In the genomic region with DNA sequence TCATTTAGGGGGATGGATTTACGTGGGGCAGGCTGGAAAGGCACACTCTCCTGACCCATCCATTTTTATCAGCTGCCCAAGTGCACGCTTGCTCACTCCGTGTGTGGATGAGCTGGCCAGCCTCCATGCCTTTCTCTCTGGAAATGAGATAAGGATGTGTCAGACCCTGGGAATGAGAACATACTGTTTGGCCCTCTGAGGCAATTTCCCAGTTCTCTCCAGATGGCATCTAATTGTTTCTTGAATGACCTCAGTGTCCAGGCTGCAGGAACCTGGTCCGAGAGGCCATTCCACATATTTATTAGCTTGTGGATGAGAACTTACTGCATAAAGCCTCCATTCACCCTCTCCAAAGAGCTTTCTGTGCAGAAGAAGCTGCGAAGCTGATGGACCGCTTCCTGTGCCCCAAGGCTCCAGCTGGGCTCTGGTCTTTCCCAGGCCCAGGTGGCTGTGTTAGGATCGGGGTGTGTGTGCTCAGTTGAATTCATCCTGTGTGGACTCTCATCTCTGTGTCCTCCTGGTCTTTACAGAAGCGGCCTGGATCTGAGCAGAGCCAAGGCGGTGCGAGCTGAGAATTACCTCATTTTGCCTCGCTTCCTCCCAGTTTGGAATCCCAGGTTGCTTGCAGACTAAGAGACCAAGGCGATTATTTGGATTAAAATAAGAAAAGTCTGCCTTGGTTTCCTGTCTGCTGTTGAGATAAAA, we compare ENCODE assay signal across 11 mouse cellular contexts.
DNase-seq lines count a peak whose midpoint lies in the region; ATAC-seq and TF ChIP-seq lines count a peak whose summit lies in the region.
"Had no signal": no experiment of that assay in that cellular context is flagged by ENCODE, and none has a peak within 500 bp of the region (broad histone marks: within the 10 kb centered on the region; RNA-seq: fewer than 3 reads in every experiment).

No protein-coding gene starts in this region.

- H3K36me3 ChIP-seq in hindbrain, embryonic 13.5 days: no peaks in the 10 kb centered on the region
- H3K36me3 ChIP-seq in hindbrain, embryonic 14.5 days (replicated peaks; ENCODE audit: control insufficient read depth, insufficient read depth): no peaks in the 10 kb centered on the region
- no peaks in the 10 kb centered on the region for H3K36me3 ChIP-seq in neural tube, embryonic 14.5 days (ENCODE audit: control insufficient read depth, insufficient read depth, low read length)
- H3K36me3 ChIP-seq: embryonic facial prominence, embryonic 15.5 days; liver, embryonic 12.5 days had no signal

- H3K4me1 ChIP-seq in hindbrain, embryonic 13.5 days (replicated peaks): peaks cover 26% of the 10 kb centered on the region
- peaks cover 15% of the 10 kb centered on the region for H3K4me1 ChIP-seq in hindbrain, embryonic 14.5 days (replicated peaks; ENCODE audit: control insufficient read depth, insufficient read depth, low read length)
- peaks cover 15% of the 10 kb centered on the region for H3K4me1 ChIP-seq in cortical plate, adult 2 months (ENCODE audit: control insufficient read depth, insufficient read depth, low read length)
- peaks cover 10% of the 10 kb centered on the region; the same call in 1 of the 2 replicates for H3K4me1 ChIP-seq in neural tube, embryonic 14.5 days (ENCODE audit: control insufficient read depth, insufficient read depth, low read length)

- no peak overlapping the region; the same call in 1 of the 2 replicates for H3K9ac ChIP-seq in hindbrain, embryonic 13.5 days
- H3K9ac ChIP-seq in hindbrain, embryonic 14.5 days: no peak overlapping the region
- H3K9ac ChIP-seq in neural tube, embryonic 14.5 days (replicated peaks; ENCODE audit: low read depth, low read length): no peak overlapping the region
- H3K9ac ChIP-seq: embryonic facial prominence, embryonic 15.5 days; liver, embryonic 12.5 days had no signal

- no peaks in the 10 kb centered on the region for H3K9me3 ChIP-seq in hindbrain, embryonic 13.5 days
- no peaks in the 10 kb centered on the region for H3K9me3 ChIP-seq in hindbrain, embryonic 14.5 days (ENCODE audit: control insufficient read depth, low read length)
- H3K9me3 ChIP-seq in neural tube, embryonic 14.5 days (ENCODE audit: control insufficient read depth, low read length): no peaks in the 10 kb centered on the region
- H3K9me3 ChIP-seq: embryonic facial prominence, embryonic 15.5 days; liver, embryonic 12.5 days had no signal

- no peak for TF ChIP-seq POLR2A in cortical plate, adult 2 months (IDR thresholded peaks at IDR 0.05; ENCODE audit: extremely low read depth, insufficient read depth, low read length)

- H3K27me3 ChIP-seq in hindbrain, embryonic 13.5 days: 0 out of 2 replicates have a peak, but pooled peaks cover 2% of the 10 kb centered on the region
- H3K27me3 ChIP-seq in hindbrain, embryonic 14.5 days (ENCODE audit: control insufficient read depth, insufficient read depth, low read length): no peaks in the 10 kb centered on the region
- H3K27me3 ChIP-seq in neural tube, embryonic 14.5 days (ENCODE audit: control insufficient read depth, insufficient read depth, low read length): no peaks in the 10 kb centered on the region
- H3K27me3 ChIP-seq: embryonic facial prominence, embryonic 15.5 days; liver, embryonic 12.5 days had no signal

- TF ChIP-seq CTCF in cortical plate, adult 2 months (IDR thresholded peaks at IDR 0.05; ENCODE audit: extremely low read depth, insufficient read depth, low read length): no peak
- TF ChIP-seq CTCF in layer of hippocampus, adult 2 months (conservative IDR thresholded peaks at IDR 0.05): no peak

- no peak overlapping the region for H3K4me2 ChIP-seq in hindbrain, embryonic 13.5 days
- no peak overlapping the region for H3K4me2 ChIP-seq in hindbrain, embryonic 14.5 days (replicated peaks)
- H3K4me2 ChIP-seq in neural tube, embryonic 14.5 days (ENCODE audit: low read depth, low read length): no peak overlapping the region
- H3K4me2 ChIP-seq: embryonic facial prominence, embryonic 15.5 days; liver, embryonic 12.5 days had no signal

- peak overlapping the region; percentile 35; the same call in 1 of the 2 replicates for H3K27ac ChIP-seq in hindbrain, embryonic 13.5 days
- H3K27ac ChIP-seq in hindbrain, embryonic 14.5 days: no peak overlapping the region; the same call in 1 of the 2 replicates
- H3K27ac ChIP-seq in cortical plate, adult 2 months (ENCODE audit: insufficient read depth, low read length): peak overlapping the region; percentile 40; the same call in 1 of the 2 replicates
- peak overlapping the region; percentile 8; the same call in 1 of the 2 replicates for H3K27ac ChIP-seq in neural tube, embryonic 14.5 days (ENCODE audit: low read depth, low read length)
- no peak overlapping the region for H3K27ac ChIP-seq in layer of hippocampus, adult 2 months
- H3K27ac ChIP-seq: embryonic facial prominence, embryonic 15.5 days; liver, embryonic 12.5 days had no signal

- DNase-seq in hindbrain, embryonic 14.5 days (ENCODE audit: low spot score): no peak
- peak; percentile 75 for DNase-seq in ZHBTc4 (ENCODE audit: low read depth, low spot score)
- DNase-seq in kidney, postnatal 10 days: no peak
- DNase-seq in frontal cortex, adult 2 months (ENCODE audit: extremely low spot score in 1 of 2, low spot score in 1 of 2): no peak
- DNase-seq in layer of hippocampus, adult 2 months (ENCODE audit: low spot score in 2 of 2): no peak
- DNase-seq: thymus, adult 2 months had no signal

- no peak overlapping the region for H3K4me3 ChIP-seq in hindbrain, embryonic 13.5 days
- H3K4me3 ChIP-seq in hindbrain, embryonic 14.5 days (replicated peaks; ENCODE audit: low read length): no peak overlapping the region
- no peak overlapping the region for H3K4me3 ChIP-seq in cortical plate, adult 2 months (ENCODE audit: insufficient read depth, low read length)
- H3K4me3 ChIP-seq in neural tube, embryonic 14.5 days (ENCODE audit: low read depth, low read length): no peak overlapping the region
- no peak overlapping the region for H3K4me3 ChIP-seq in layer of hippocampus, adult 2 months
- H3K4me3 ChIP-seq: embryonic facial prominence, embryonic 15.5 days; liver, embryonic 12.5 days had no signal

- ATAC-seq in hindbrain, embryonic 13.5 days (ENCODE audit: low FRiP score): no peak
- ATAC-seq in hindbrain, embryonic 14.5 days (ENCODE audit: low FRiP score): no peak
- ATAC-seq in neural tube, embryonic 14.5 days (ENCODE audit: low read depth): no peak
- ATAC-seq: liver, embryonic 12.5 days had no signal

- 72% methylated on average over 12 of the region's 12 CpGs for WGBS in hindbrain, embryonic 13.5 days
- WGBS in hindbrain, embryonic 14.5 days: 65% methylated on average over 12 of the region's 12 CpGs
- 52% methylated on average over 12 of the region's 12 CpGs for WGBS in neural tube, embryonic 14.5 days

Comparison
In these comparisons a context has a peak if more than half of its experiments do, and no peak if none do; other contexts are left out.
1. H3K27ac ChIP-seq: peak in hindbrain, embryonic 13.5 days (single experiment), cortical plate, adult 2 months (single experiment) and neural tube, embryonic 14.5 days (single experiment); none in hindbrain, embryonic 14.5 days (single experiment) and layer of hippocampus, adult 2 months (single experiment).